Mouse (Mus musculus) left cerebral cortex, adult 8-10 months (tissue): ENCODE data around the gene Nrxn3. TPM values are rescaled to one million over a fixed set of nuclear protein-coding genes. Genes with fewer than 3 reads are reported as not detected.

Experiments used
- DNase-seq, 2 experiments: peaks; one replicate each; pipeline ENCODE4 v3.0.0; 2022; ENCODE audit warnings: low spot score in 2 of 2
- total RNA-seq, 4 experiments: library from RNA; stranded (reverse); gene quantifications; 2 replicates each; pipeline ENCODE4 v1.2.4; 2022

Gene Nrxn3
- total RNA-seq, 4 experiments from 2014 or later: 226 to 258 (median 238) TPM

DNA sequence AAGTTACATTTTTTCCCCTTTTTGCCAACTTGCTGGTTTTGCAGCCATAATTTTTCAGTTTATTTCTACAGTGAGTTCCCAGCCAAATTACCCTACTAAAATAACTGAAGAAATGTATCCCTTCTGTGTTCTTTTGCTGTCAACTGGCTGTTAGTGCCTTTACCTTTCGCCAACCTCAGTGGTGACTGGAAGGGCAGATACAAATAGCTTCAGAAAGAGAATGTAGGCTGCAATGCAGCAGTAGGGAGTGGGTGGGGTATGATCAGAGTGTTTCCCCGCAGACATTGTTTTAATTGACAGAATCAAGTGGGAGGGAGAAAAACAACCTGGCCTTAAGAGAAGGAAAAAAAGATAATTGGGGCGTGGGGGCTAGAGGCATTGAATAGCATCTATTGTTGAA lies 1337.1 kb downstream of the Nrxn3 start:
- peak in 1 of 2 experiments; percentile 27 for DNase-seq

DNA sequence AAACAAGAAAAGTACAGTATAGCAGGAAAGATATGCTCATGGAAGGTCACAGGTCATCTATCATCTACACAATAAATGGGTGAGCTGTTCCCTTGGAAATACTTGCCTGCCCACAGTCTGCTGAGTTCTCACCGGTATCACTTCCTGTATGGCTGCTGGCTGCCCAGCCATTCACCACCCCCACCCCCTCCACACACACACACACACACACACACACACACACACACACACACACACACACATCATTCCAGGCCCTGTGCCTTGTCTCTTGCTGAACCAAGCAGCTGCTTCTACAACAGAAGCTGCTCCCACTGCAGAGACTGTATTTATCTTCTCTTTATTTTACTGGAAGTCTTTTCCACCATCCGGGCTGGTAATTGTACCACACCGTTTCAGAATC lies 1338.6 kb downstream of the Nrxn3 start:
- no peak for DNase-seq

DNA sequence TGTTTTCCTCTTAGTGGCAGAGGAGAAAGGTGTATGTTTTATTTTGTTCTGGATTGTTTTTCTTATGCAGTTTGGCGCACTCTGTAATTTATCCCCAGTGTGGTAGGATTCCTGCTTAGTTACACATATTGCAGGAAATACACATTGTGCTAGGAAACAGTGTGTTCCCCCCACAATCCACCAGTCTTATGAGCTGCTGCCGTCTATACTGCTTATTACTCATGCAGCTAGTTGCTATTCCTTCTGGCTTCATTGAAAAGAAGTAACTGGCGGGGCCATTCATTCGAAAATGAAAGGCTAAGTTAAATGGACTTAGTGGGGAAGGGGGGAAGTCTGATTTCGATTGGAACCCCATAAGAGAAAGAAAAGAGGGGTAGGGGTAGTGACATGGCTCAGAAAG lies 1339.5 kb downstream of the Nrxn3 start:
- no peak for DNase-seq

DNA sequence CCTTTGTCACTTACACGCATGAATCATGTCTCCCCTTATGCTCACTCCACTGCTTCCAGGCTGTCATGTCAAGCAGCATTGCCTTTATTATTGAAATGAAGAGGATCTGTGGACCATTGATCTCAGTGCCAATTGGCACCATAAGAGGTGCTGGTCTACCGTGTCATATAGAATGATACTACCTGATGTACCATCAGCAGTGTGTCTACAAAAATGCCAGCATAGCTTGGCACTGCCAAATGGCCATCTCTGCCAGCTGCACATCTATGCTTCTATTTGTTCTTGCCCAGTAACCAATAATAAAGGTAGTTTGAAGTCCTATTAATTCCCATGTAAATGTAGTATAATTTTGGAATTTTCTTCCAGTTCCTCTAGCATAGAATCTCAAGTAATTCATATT lies 1340.8 kb downstream of the Nrxn3 start:
- no peak for DNase-seq

DNA sequence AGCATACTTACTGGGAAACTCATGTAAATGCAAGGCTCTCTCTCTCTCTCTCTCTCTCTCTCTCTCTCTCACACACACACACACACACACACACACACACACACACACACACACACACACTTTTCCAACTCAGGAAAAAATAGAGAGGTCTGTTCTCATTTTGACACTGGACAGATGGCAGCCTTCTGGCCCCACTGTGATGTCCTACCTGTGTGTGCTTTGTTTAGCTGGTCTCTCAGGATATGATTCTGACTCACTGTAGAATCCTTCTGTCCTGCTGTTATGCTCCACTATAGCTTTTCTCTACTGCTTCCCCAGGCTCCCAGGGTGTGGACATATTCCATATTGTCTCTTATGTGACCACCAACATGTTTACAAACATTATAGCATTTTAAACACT lies 1363.2 kb downstream of the Nrxn3 start:
- peak in 1 of 2 experiments; percentile 52 for DNase-seq

DNA sequence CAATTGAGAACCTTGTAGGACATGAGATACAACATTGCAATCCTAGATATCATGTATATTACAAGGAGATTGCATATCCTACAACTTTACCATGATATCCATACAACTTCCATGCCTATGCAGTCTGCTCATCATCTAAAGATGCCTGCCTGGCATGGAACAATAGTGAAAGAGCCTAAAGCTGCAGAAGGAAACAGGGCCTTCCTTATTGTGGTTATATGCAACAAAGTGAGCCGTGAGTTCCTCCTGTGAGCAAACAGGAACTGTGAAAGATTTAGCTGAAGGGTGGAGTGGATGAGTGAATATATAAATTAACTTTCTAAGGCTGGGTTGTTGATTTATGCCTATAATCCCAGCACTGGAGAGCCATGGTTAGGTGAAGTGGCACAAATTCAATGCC lies 1373.1 kb downstream of the Nrxn3 start:
- no peak for DNase-seq

DNA sequence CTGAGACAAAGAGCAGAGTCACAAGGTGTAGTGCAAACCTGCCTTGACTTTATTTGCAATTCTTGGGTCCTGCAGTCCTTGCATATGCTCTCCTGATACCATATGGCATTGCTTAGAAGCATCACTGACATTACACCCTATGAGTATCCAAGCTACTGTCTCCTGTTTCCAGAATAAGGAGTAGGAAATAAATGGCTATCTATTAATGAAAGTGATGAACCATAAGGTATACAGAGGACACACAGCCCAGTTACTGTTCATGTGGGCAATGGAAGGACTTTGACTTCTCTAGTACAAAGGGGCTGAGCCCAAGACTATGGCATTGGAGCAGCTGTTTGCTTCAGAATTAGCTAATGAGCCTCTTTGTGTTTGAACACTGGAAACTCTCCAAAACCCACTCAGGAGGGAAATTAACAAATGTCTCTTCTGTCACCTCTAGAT lies 1390.7 kb downstream of the Nrxn3 start:
- DNase-seq: no peak

DNA sequence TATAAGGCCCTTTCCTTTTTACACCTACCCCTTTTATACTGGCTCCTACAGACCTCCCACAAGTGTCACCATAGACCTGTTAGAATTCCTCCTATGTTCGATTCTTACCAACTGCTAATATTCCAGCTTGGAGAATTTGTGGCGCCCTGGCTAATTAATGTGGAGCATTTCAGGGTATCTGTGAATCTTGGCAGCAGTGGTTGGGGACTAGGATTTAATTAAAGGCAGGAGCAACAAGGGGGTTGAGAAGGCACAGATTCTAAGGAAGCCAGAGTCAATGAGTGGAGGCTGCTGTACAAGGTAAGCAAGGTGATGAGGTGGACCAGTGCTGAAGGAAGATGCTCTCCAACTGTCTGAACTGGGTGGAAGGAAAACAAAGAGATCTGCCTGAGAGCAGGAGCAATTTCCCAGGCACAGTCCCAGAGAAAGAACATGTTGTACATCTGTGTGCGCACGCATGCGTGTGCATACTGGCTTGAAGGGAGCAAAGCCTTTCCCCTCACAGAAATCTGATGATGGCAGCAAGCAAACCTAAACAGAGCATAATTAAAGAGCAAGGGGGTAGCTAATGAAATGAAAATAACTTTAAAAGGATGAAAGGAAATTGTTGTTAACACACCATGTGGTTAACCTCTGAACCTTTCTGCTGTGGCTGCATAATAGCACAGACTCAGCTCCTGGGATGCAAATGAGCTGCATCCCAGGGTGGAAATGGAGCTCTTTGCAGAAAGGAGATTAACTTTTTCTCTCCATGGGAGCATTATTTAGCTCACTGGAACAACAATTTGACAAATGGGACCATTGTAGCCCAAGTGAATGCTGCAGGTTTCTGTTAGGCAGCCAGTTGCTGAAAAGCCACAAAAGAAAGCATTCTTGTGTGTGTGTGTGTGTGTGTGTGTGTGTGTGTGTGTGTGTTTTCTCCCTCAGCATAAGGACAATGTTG lies 1409.5 kb downstream of the Nrxn3 start:
- DNase-seq: no peak

DNA sequence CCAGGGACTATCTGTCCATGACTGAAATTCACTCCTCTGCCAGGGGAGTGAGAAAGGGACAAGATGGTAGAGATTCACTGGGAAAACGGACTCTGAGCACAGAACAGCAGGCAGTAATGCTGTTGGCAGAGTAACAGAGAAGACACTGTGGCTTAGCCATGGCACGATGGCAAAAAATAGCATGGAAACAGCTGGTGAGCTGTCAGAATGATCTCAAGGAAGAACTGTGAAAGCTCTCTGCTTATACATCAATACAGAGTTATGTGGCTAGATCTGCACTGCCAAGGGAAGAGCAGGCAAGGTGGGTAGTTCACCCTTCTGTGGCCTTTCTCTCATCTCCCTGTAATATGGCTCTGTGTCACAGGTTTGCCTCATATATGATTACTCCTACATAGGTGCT lies 1419.3 kb downstream of the Nrxn3 start:
- DNase-seq: peak; percentile 35 to 77

DNA sequence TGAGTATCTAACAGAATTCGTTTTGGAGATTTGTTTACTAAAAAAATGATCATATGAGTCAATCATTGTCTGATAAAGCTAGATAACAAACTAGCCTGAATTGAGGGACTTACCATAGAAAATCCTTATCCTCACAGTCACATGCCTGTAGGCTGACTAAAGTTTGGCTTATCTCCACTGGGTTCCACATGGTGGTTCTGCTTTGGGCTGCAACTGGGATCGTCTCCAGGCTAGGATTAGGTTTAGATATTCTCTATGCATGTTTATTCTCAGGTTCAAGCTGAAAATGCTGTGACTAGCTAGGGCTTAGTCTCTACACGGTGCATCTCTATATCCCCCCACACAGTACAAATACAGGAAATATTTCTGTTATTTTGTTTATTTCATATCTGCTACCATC lies 1421.6 kb downstream of the Nrxn3 start:
- DNase-seq: peak in 1 of 2 experiments; percentile 25

DNA sequence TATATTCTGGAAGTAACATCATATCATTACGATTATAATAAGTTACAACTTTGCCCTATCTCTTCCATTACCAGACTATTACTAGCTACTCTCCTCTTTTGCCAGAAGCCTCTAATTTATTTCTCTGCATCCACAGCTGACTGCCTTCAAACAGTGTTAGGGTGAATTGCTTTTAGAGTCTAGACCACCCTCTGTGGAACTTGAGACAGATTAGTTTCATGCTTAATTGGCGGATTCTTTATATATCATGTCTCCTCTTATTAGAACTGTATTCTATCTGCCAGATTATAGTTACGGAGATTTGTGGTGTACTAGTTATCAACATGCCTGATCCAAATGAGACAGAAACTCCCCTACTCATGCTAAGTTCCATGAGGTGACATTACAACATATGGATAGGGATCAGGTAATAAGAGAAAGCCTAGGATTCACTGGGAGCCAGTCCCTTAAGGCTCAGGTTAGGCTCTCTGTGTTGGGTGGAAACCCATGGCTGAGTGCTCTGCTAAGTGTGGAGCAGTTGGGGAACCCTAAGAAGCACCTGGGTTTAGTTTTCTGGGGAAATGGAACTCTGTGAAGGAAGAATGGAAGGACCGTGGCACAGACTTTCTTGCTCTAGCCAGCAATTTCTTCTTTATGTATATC lies 1435.6 kb downstream of the Nrxn3 start:
- DNase-seq: no peak

DNA sequence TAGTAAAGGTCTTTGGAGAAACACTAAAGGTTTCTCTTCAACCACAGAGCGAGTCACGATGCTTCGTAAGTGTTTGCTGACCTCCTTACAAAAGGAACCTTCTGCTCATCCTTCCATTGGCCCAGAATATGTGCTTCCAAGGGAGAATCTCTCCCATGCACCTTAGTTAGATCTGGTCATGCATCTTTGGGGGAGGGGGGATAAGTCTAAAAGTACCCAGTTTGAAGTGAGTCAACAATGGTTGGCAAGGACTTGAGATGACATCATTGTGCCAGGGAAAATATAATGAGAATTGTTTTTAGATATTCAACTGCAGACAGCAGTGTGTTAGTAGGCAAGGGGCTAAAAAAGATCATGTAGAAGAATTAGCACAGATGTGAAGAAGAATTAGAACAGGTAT lies 1437.2 kb downstream of the Nrxn3 start:
- no peak for DNase-seq

DNA sequence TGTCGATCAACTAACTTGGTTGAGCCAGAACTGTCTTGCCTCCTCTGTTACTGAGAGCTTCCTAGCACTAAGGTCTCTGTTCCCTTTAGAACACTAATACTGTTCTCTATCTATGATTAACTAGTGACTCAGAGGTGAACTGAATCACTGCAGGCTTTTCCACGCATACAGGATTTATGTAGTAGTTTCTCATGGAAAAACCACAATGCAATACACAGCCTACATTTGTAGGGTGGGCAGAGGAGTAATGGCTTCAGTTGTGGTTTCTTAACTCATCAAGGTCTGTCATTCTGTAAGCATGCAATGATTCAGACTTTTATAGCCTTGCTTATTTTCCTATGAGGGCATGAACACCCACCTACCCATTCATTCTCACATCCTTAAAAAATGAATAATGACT lies 1443.4 kb downstream of the Nrxn3 start:
- DNase-seq: no peak

DNA sequence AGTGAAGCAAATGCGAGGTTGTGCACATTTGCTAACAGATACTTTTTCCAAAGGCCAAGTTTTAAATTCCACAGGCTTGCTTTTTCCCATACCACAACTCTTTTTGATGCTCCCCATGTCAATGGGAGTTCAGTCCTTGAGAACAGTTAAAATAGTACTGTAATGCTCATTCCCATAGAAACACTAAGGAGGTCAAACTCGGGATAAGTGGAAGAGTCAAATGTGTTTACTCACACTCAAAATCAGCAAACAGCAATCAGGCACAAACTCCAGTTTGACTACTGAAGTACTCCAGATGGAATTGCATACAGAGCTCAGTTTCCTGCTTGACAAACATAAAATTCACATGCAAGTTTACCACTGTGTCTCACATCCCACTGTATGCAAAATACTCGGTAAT lies 1458.9 kb downstream of the Nrxn3 start:
- no peak for DNase-seq

DNA sequence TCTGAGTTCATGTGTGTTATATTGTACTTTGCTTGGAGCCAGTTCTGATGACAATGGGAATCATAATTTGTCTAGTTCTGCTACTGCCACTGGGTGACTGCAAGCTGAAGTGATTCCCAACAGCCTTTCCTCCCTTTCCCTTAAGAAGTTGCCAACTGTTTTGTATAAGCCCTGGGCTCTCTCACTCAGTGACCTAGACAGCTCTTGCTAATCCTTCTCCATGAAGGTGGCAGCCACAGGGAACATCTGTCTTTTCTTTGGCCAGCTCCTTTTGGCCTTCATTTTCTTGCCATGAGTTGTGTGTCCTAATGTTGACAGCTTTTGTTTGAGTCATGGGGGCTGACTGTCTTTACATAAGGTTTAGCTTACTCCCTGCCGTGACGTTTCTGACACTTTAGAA lies 1460.3 kb downstream of the Nrxn3 start:
- no peak for DNase-seq

DNA sequence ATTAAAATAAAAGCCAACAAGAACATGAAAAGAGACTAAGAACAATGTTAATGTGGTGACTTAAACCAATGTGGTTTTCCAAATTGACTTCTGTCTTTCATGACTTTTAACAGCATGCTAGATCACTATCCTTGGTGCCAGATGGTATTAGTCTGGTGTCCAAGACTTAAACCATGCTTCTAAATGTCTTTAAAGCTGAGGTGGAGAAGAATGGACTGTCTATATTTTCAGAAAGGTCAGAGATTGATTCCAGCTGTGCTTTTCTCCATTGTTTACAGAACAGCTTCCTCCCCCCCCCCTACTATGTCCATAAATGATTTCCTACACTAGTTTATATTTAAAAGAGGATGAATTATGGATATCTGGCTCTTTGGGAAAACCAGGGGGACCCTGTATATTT lies 1473.5 kb downstream of the Nrxn3 start:
- DNase-seq: no peak

DNA sequence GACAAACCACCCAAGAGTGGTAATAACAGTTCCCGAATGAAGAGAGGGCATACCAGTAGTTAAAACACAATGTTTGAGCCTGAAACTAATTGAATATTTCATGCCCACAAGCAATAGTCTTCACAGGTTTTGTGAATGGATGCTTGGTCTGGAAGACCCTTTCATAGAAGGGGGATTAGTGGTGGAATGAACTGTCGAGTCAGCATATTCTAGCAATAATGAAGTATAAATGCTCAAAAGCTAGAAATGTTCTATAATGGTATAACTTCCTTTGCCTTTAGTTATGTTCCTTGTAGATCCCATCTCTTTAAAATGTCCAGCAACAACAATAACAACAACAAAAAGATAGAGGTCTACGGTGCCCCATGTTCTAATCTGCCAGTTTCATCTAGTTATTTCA lies 1475.3 kb downstream of the Nrxn3 start:
- DNase-seq: no peak

DNA sequence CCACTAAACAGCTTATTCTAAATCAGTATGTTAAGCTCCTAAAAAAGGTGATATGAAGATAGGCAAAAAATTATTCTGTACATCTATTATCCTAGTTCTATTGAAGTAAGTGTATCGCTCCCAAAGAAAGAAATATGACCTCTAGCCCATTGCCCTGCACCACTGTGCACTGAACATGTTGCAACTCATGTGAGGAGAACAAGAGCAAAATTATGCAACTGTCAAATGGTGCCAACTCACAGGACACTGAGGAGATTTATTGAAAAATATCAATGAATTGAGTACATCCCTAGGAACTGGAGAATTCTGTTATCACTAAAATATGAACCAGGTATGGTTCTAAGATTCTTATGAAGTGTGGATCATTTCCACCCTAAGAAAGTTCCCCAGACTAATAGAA lies 1479.8 kb downstream of the Nrxn3 start:
- DNase-seq: no peak

DNA sequence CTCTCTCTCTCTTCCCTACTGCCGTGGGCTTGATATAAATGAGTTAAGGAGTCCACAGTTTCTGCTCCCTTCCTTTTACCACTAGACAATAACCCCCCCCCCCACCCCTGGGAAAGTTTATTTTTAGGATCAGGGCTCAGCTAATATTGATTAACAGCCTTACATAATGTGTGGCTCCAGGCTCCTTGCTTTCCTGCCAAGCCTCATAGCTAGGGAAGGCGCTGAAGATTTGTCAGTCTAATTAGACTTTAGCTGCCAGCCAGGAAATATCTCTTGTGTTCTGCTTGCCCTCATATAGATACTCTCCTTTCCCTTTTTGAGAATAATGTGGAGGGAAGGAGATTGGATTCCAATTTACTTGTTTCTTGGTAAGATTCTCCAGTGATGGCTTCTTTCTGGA lies 1488.7 kb downstream of the Nrxn3 start:
- DNase-seq: no peak

DNA sequence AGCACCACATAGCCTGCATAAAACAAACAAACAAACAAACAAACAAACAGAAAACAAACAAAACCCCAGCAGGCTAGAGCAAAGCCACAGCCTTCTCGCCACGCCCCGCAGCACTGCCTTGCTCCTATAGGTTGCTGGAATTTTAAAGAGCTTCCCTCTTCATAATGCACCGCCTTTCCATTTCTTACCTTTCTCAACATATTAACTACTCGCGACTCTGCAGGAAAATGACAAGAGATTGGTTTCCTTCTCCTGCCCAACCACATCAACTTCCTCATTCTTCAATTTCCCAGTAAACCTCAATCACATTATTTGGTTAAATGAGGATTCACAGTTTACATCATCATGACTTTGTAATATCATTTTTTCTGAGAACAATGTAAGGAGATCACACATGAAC lies 1494.4 kb downstream of the Nrxn3 start:
- DNase-seq: no peak

DNA sequence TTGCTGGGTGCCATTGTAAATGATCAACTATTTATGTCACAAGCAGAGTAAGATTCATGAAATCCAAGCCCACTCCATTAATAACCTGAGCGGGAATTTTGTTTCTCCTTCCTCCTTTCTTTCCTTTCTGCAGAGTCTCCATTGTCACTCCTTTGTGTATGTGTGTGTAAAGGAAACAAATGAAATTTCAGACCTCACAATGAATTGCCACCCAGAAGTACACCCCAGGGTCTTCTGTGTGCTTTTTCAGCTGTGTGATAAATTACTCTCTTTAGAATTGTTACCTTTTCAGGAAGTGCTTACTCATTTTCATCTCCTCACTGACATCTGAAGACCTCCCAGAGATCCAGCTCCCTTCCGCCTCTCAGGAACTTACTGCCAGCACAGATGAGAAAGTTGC lies 1506.4 kb downstream of the Nrxn3 start:
- no peak for DNase-seq

DNA sequence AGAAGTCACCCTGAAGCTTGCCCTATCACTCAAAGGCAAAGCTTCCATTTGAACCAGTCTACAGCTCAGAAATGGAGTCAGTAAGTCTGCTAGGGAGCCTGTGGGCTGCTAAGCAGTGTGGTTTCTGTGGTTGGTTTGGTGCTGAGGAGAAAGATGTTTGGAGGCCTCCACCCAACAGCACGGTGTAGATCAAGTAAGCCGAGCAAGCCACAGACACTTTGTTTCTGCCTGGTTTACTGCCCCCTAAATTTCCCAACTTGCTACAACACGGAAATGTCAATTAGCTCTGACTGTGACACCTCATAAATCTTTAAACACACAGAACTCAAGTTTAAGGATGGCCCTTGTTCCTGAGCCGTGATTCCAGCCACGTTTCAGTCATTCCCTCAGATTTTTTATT lies 1513.4 kb downstream of the Nrxn3 start:
- DNase-seq: no peak

DNA sequence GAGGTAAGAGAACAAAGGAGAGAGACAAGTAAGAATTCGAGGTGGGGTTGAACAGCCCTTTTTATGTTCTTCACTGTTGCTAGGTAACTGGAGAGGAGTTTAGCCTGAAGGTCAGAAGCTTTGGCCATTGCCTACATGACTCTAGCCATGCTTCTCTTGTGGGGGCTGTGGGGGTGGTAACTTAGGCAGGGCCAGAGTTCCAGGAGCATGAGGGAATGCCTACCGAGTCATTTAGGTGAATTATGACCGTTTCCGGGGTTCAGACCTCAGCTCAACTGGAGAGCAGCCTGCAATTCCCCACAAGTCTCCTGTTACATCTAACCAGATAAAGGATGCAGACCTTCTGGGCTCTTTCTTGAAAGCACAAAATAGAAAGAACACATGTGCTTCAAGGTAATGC lies 1537.6 kb downstream of the Nrxn3 start:
- no peak for DNase-seq
